Mouse (Mus musculus) heart, postnatal 4 days (tissue): ENCODE data around the gene Art4. TPM values are rescaled to one million over a fixed set of nuclear protein-coding genes. Genes with fewer than 3 reads are reported as not detected.

Experiments used
- microRNA-seq, 2 experiments: library from miRNA; unstranded; fragments of <30 nt; microRNA quantifications; one replicate each; pipeline ENCODE4 v1.2.0; 2021 to 2022
- total RNA-seq, 2 experiments: library from RNA; stranded (reverse); gene quantifications; 2 replicates each; pipeline ENCODE4 v1.2.3; 2021

Gene Art4
- total RNA-seq, 2 experiments from 2014 or later = 7.0 to 10.5 TPM

Small RNA genes within 50 kb of the gene (microRNA-seq; reads per million reads assigned to microRNA genes)
- gene Gm44364 = 0 reads per million in 2 experiments

Other genes with a start within 250 kb of the Art4 start
- gene Plbd1, start 195.8 kb downstream of the Art4 start, total RNA-seq = 10 to 100 TPM; 20.7 to 23.6 TPM
- gene Gucy2c, start 76.0 kb downstream of the Art4 start, total RNA-seq = not detected
- gene Hist4h4, start 53.3 kb downstream of the Art4 start, total RNA-seq = 10 to 100 TPM; 32.8 to 34.4 TPM
- 10 to 100 TPM; 28.1 to 33.6 TPM for gene H2afj, start 49.5 kb downstream of the Art4 start, total RNA-seq
- gene BC049715, start 30.1 kb downstream of the Art4 start, total RNA-seq = 1 to 10 TPM; 2.1 to 2.5 TPM
- gene Wbp11, start 29.5 kb downstream of the Art4 start, total RNA-seq = 10 to 100 TPM; 89.9 to 90.8 TPM
- gene Smco3, start 22.3 kb downstream of the Art4 start, total RNA-seq = under 1 TPM in 1 of 2 experiments, not detected in 1; 0.20 TPM
- 100 to 1,000 TPM; 188 to 201 TPM for gene Mgp, start 18.1 kb upstream of the Art4 start, total RNA-seq
- under 1 TPM in 1 of 2 experiments, not detected in 1; 0.20 TPM for gene Erp27, start 64.4 kb upstream of the Art4 start, total RNA-seq
- gene Pde6h, start 66.1 kb upstream of the Art4 start, total RNA-seq = not detected
- 10 to 100 TPM; 33.6 to 39.4 TPM for gene Arhgdib, start 84.2 kb upstream of the Art4 start, total RNA-seq